Mouse (Mus musculus) urinary bladder, adult 2 months (tissue): ENCODE data around the gene Tmx1. TPM values are rescaled to one million over a fixed set of nuclear protein-coding genes. Genes with fewer than 3 reads are reported as not detected.

ENCODE experiments used
- DNase-seq: peaks from one replicate; pipeline ENCODE4 v3.0.0; 2022; ENCODE audit warnings: low spot score
- polyA plus RNA-seq: library from polyadenylated mRNA; depleted of rRNA; stranded (reverse); fragments of >200 nt; gene quantifications from 2 replicates; pipeline ENCODE4 v1.2.3, GENCODE M21; 2012; rRNA removed

Tmx1 gene
- polyA plus RNA-seq, 1 experiment: 30.2 TPM

- no peak for DNase-seq
These were observed 34.0 kb downstream of the Tmx1 start for GRCm38 (mm10) chr12:70486716-70487480.

DNA sequence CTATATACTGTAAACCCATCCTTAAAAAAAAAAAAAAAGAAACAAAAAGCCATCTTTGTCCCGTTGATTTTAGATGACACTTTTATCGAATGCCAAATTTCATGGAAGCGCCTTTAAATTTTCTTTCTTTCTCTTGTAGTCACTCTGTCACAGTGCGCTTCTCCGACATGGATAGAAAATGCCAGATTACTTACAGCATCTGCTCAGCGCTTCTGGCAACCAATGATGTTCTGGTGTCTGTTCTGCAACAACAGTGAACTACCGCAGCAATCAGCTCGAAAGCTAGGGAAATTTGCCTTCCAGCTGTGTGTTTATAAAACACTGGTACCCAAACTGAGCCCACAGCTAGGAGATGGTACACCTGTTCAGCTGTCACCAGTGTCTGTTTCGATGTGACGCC is 39.5 kb downstream of the Tmx1 start:
- no peak for DNase-seq

DNA sequence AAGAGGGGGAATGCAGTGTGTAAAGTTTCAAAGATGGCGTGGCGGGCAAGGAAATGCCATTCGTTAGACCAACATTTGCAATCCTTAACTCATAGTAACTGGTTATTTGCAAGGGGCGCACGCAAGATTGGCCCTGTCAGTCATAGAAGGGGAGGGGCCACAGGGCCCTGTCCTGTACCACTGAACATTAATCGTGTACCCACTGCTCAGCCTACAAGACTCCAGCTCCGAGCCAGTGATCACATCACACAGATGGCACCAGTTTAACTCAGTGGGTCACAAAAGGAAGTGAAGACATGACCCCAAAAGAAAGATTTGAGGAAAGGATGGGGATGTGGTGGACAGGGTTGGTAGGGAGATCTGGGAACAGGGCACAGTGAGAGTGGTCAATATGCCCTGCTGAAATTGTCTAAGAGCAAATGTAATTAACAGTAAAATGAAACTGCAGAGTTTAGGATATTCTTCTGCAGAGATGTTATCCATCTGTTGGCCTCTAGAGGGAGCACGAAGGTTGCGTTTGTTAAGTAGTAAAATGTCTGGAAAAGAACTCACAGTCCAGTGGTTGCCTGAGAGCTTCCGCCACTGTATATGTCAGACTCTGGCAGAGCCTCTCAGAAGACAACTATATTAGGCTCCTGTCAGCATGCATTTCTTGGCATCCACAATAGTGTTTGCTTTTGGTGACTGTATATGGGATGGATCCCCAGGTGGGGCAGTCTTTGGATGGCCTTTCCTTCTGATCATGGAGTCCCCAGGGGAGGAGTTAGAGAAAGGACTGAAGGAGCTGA is 41.8 kb downstream of the Tmx1 start:
- DNase-seq: no peak

GRCm38 (mm10) chr12:70495282-70495922 is 42.5 kb downstream of the Tmx1 start:
- DNase-seq: no peak

DNA sequence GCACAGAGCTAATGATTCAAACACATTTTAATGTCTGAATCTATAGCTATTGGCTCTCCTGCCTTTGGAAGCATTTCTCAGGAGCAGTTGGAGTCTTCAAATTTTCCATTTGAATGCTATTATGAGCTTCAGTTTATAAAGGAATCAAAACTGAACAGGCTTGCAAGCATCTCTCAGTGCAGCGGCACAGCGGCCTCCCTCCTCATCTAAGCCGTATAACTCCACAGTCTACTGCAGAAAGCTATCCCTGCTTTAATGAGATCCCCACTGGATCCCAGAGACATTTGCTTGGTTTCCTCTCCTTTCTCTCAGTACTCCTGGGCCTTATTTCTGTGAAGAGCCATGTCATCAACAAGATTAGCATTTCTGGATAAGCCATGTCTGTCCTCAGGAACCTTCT is 45.2 kb downstream of the Tmx1 start:
- DNase-seq: no peak

- DNase-seq: no peak
These were observed 53.1 kb downstream of the Tmx1 start for GRCm38 (mm10) chr12:70505971-70506370.

DNA sequence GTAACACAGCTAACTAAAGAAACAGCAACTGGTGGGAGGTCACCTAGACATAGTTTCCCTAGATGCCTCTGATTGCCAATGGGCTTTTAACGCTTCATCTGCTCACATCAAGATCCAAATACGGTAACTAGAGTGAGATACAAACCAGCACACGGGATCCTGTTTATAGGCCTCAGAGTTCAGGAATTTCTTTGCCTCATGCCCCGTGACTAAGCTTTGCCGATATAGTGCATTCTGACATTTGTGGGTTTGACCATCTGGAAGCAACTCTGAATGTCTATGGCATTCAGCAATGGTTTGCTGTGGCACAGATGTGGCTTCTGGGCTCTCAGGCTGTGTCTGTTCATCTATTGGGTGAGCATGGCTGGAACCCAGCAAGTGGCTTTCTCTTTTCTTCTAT is 59.1 kb downstream of the Tmx1 start:
- DNase-seq: no peak

DNA sequence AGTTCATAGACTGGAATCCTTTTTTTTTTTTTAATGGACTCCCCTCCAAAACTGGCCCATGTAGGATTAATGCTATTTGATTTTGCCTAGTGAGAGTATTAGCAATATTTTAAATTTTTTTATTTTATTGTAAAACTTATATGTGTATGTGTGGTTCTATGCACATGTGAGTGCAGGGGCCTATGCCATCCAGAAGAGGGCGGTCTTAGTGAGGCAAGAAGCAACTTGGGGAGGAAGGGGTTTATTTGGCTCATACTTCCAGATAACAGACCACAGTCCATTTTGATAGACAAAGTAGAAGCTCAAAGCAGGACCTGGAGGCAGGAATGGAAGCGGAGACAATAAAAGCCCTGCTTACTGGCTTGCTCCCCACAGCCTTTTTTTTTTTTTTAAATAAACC is 59.5 kb downstream of the Tmx1 start:
- DNase-seq: no peak

Other genes starting within 250 kb of the Tmx1 start
- gene Pygl, start 221.6 kb upstream of the Tmx1 start, polyA plus RNA-seq: 26.2 and 27.3 TPM in 2 replicates
- gene Trim9, start 105.5 kb upstream of the Tmx1 start, polyA plus RNA-seq: 0.06 and 0.10 TPM in 2 replicates